Mouse (Mus musculus): ENCODE results near the gene Fry.

GRCm38 (mm10) chr5:150101789-150102188 lies 16.7 kb upstream of the Fry start:
- no peak for TF ChIP-seq CTCF (IDR thresholded peaks at IDR 0.05; ENCODE audit: low read depth)
- no peak for TF ChIP-seq EP300 (IDR thresholded peaks at IDR 0.05; ENCODE audit: low read depth)
